Mouse (Mus musculus): ENCODE results near the gene Tas2r115. TPM values are rescaled to one million over a fixed set of nuclear protein-coding genes. Genes with fewer than 3 reads are reported as not detected.
"Not testable (repeated sequence)": the region's sequence is repeated elsewhere in the genome, so short reads cannot be mapped to it uniquely, and the experiment has no call there.

The Tas2r115 gene
- not detected for total RNA-seq (2018; cell fraction: chromatin; rRNA removed)
- total RNA-seq (2018; cell fraction: cytosol; rRNA removed) = not detected
- total RNA-seq (2018; cell fraction: nucleus; rRNA removed) = not detected
- not detected in 3 replicates for polyA plus RNA-seq (2018)

DNA sequence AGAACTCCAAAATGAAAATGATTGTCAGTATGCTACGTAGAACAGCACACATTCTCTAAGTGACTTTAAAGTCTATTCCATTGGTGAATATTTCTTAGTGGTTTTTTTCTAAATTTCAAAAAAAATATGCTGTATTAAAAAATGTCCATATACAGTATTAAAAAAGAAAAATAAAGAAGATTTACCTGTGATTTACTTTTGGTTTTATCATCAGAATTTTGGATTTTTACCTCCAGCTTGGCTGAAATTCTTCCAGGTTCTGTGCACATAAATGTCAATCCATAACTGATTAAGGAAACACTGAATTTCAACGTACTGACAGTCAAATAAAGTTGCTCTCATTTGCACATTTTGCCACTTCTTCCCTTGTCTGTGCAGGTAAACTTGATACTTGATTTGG is at the start of gene Tas2r115:
Tas2r115 (minus strand) TSS at position 101 of the 400 bp plus-strand sequence.
- 61% methylated on average over 2 of the region's 2 CpGs for WGBS (ENCODE audit: missing documents)
- no peak within 1 kb of the TSS for H3K27ac ChIP-seq
- no peaks in the 10 kb centered on the region for H3K79me2 ChIP-seq (ENCODE audit: inconsistent target)
- no peak within 1 kb of the TSS for H3K4me3 ChIP-seq (ENCODE audit: inconsistent target)
- no peaks in the 10 kb centered on the region for H3K36me3 ChIP-seq (ENCODE audit: inconsistent target)

DNA sequence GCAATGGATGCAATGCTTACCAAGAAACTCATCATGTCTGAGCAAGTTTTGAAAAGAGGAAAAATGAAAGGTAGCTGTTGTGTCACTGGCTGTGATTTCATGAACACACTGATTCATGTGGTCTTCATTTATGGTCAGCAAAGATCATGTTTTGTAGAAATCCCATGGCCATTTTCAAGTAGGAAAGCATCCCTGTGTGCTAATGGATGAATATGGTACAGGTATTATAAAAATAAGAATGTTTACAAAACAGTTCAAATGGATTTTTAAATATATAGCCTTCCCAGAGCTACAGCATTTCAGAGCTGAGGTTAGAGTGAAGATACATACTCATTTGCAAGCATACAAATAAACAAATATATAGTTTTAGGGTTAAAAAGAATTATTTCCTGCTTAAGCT is 40.2 kb upstream of the Tas2r115 start, which contains the start of gene Tas2r136:
Tas2r136 (minus strand) TSS at position 101 of the 400 bp plus-strand sequence.
- Histone ChIP-seq H3K4me3 (ENCODE audit: inconsistent target) (no peak within 1 kb of the TSS), H3K27ac (no peak within 1 kb of the TSS), H3K36me3 (ENCODE audit: inconsistent target) (no peaks in the 10 kb centered on the region), H3K79me2 (ENCODE audit: inconsistent target) (no peaks in the 10 kb centered on the region)

DNA sequence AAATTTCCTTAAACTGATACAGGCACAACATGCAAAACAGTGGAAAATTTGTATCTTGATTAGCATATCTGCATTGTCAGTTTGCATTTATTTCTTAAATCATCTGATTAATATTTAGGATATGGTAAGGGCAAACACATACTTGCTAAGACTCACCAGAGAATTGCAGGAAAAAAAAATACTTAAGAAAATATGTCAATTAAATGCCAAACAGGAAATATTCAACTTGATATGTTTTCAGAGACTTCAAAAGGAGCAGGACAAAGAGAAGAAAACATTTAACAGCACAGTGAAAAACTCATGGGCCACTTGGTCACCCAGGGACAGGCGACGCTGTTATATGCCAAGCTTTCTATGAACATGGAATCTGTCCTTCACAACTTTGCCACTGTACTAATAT is 24.0 kb upstream of the Tas2r115 start, which contains the start of gene Tas2r102:
Tas2r102 (plus strand) TSS at position 301 of the 400 bp plus-strand sequence.
- WGBS (ENCODE audit: missing documents) = 100% methylated on average over 2 of the region's 2 CpGs
- H3K4me3 ChIP-seq (ENCODE audit: inconsistent target) = no peak within 1 kb of the TSS
- H3K27ac ChIP-seq = no peak within 1 kb of the TSS

DNA sequence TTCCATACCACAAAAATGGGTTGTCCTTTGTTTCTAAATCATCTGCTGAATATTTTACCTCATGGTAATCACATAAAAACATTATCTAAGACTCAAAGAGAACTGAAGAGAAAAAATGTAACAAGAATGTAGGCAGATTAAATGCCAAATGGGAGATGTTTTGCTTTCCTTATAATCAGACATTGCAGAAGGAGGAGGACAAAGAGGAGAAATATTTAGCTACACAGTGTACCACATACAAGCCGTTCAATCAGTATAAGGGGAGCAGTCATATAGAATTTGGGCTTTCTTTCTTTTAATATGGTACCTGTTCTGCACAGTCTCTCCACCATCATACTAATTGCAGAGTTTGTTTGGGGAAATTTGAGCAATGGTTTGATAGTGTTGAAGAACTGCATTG is 16.6 kb upstream of the Tas2r115 start, which contains the start of gene Tas2r124:
Tas2r124 (plus strand) TSS at position 301 of the 400 bp plus-strand sequence.
- H3K4me3 ChIP-seq (ENCODE audit: inconsistent target) = no peak within 1 kb of the TSS
- no peak within 1 kb of the TSS for H3K27ac ChIP-seq
- no peaks in the 10 kb centered on the region for H3K36me3 ChIP-seq (ENCODE audit: inconsistent target)
- H3K79me2 ChIP-seq (ENCODE audit: inconsistent target) = no peaks in the 10 kb centered on the region
- WGBS (ENCODE audit: missing documents) = 83% methylated on average over 1 of the region's 1 CpGs

More for the DNA sequence above, 24.0 kb upstream of the Tas2r115 start, which contains the start of gene Tas2r102:
- Histone ChIP-seq H3K79me2 (ENCODE audit: inconsistent target) (no peaks in the 10 kb centered on the region), H3K36me3 (ENCODE audit: inconsistent target) (no peaks in the 10 kb centered on the region)

DNA sequence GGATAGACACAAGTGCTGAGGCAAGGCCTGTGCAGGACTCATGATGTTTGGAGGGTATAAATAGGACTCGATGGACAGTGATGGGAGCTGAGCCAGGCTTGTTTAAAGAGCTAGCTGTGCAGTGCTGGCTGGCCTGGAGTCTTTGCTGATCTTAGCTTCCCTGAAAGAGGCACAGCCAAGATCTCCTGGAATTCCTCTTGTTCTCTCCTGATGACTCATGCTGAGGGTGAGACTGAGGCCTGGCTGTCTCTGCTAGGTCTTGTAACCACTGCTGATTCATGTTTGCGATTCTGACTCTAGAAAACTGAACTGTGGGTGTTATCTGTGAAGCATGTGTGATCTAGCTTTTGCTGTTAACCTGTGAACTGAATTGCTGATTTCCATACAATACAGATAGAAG is 12.4 kb upstream of the Tas2r115 start:
- Histone ChIP-seq H3K4me3 (ENCODE audit: inconsistent target) (no peak overlapping the region), H3K36me3 (ENCODE audit: inconsistent target) (no peaks in the 10 kb centered on the region), H3K27ac (no peak overlapping the region), H3K79me2 (ENCODE audit: inconsistent target) (no peaks in the 10 kb centered on the region)
- WGBS (ENCODE audit: missing documents) = 79% methylated on average over 2 of the region's 2 CpGs

DNA sequence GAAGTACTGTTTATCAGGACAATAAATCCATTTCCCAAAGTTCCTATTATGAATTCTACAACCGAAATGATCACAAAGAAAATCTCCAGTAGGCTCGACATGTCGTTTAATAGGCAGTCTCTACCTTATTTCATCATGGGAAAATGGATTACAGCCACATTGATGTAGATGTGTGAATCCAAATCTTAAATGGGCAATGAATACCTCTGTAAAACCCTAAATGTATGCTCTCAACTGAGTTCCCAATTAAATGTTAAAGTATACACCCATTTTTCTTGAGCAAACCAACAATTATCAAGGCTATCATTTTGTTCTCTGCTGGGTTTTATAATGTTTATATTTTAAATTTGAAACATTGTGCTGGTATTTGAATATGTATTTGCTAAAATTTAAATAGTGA is 26.0 kb downstream of the Tas2r115 start, which contains the start of gene Tas2r122:
Tas2r122 (minus strand) TSS at position 101 of the 400 bp plus-strand sequence.
- no peaks in the 10 kb centered on the region for H3K79me2 ChIP-seq (ENCODE audit: inconsistent target)
- no peak within 1 kb of the TSS for H3K4me3 ChIP-seq (ENCODE audit: inconsistent target)
- no peaks in the 10 kb centered on the region for H3K36me3 ChIP-seq (ENCODE audit: inconsistent target)
- 91% methylated on average over 3 of the region's 3 CpGs for WGBS (ENCODE audit: missing documents)
- no peak within 1 kb of the TSS for H3K27ac ChIP-seq

DNA sequence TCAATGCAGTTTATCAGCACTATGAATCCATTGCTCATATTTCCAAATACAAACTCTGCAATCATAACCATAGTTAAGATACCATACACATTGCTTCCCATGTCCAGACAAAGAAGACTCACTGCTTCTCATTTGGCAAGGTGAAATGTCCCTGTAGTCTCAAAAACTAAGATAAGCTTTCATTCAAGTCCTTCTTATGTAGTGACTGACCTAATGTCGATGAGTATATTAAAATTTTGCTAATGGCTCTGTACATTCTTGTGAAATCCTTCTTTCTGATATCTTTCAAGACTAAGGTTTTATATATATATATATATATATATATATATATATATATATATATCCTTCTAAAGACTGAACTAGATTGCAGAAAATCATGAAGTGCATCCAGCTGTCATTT is 36.9 kb downstream of the Tas2r115 start, which contains the start of gene Tas2r121:
Tas2r121 (minus strand) TSS at position 101 of the 400 bp plus-strand sequence.
- Histone ChIP-seq H3K79me2 (ENCODE audit: inconsistent target) (no peaks in the 10 kb centered on the region), H3K36me3 (ENCODE audit: inconsistent target) (no peaks in the 10 kb centered on the region), H3K4me3 (ENCODE audit: inconsistent target) (no peak within 1 kb of the TSS), H3K27ac (no peak within 1 kb of the TSS)
- WGBS (ENCODE audit: missing documents) = 75% methylated on average over 1 of the region's 1 CpGs

DNA sequence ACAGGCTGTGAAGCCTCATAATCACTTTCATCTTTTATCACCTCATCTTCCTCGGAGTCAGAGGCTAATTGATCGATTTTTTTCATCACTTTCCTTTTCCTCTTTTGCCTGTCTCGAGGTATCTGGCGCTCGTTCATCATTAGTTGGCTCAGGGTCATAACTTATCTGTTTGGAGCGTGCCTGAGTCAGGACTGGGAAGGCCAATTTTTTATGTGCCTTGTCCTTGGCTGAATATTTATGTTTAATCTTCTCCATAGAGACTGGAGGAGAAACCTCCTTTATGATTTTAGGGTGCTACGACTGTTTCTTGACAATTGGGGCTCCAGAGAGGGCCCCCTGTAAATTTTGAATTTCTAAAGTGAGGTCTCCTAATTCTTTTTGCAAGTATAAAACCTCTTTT is 46.2 kb downstream of the Tas2r115 start:
- H3K4me3 ChIP-seq (ENCODE audit: inconsistent target); H3K79me2 ChIP-seq (ENCODE audit: inconsistent target); H3K36me3 ChIP-seq (ENCODE audit: inconsistent target); H3K27ac ChIP-seq: not testable (repeated sequence)
- WGBS (ENCODE audit: missing documents) = 78% methylated on average over 7 of the region's 7 CpGs

Other genes starting within 250 kb of the Tas2r115 start
- not detected in 3 replicates for gene Prh1, start 168.2 kb downstream of the Tas2r115 start, polyA plus RNA-seq (2018)
- not detected in 3 replicates for gene Prp2, start 142.1 kb downstream of the Tas2r115 start, polyA plus RNA-seq (2018)
- not detected in 3 replicates for gene A630073D07Rik, start 86.5 kb downstream of the Tas2r115 start, polyA plus RNA-seq (2018)
- not detected in 3 replicates for gene Tas2r120, start 81.1 kb downstream of the Tas2r115 start, polyA plus RNA-seq (2018)
- not detected in 3 replicates for gene Tas2r121, start 37.0 kb downstream of the Tas2r115 start, polyA plus RNA-seq (2018)
- not detected in 3 replicates for gene Tas2r122, start 26.1 kb downstream of the Tas2r115 start, polyA plus RNA-seq (2018)
- gene Tas2r124, start 16.7 kb upstream of the Tas2r115 start, polyA plus RNA-seq (2018) = not detected in 3 replicates
- not detected in 3 replicates for gene Tas2r102, start 24.1 kb upstream of the Tas2r115 start, polyA plus RNA-seq (2018)
- gene Tas2r136, start 40.1 kb upstream of the Tas2r115 start, polyA plus RNA-seq (2018) = not detected in 3 replicates
- not detected in 3 replicates for gene Tas2r117, start 64.8 kb upstream of the Tas2r115 start, polyA plus RNA-seq (2018)
- gene Tas2r123, start 109.1 kb upstream of the Tas2r115 start, polyA plus RNA-seq (2018) = not detected in 3 replicates
- gene Tas2r116, start 117.4 kb upstream of the Tas2r115 start, polyA plus RNA-seq (2018) = not detected in 3 replicates
- gene Tas2r110, start 130.0 kb upstream of the Tas2r115 start, polyA plus RNA-seq (2018) = not detected in 3 replicates
- not detected in 3 replicates for gene Tas2r113, start 155.0 kb upstream of the Tas2r115 start, polyA plus RNA-seq (2018)
- gene Tas2r125, start 171.6 kb upstream of the Tas2r115 start, polyA plus RNA-seq (2018) = not detected in 3 replicates
- gene Tas2r129, start 213.1 kb upstream of the Tas2r115 start, polyA plus RNA-seq (2018) = not detected in 3 replicates
- not detected in 3 replicates for gene Tas2r131, start 219.9 kb upstream of the Tas2r115 start, polyA plus RNA-seq (2018)
- not detected in 3 replicates for gene Tas2r109, start 242.9 kb upstream of the Tas2r115 start, polyA plus RNA-seq (2018)

Measured in macrophage (primary cell).